Mouse (Mus musculus): ENCODE results near the gene Krtap2-4.
"Not testable (repeated sequence)": the region's sequence is repeated elsewhere in the genome, so short reads cannot be mapped to it uniquely, and the experiment has no call there.

DNA sequence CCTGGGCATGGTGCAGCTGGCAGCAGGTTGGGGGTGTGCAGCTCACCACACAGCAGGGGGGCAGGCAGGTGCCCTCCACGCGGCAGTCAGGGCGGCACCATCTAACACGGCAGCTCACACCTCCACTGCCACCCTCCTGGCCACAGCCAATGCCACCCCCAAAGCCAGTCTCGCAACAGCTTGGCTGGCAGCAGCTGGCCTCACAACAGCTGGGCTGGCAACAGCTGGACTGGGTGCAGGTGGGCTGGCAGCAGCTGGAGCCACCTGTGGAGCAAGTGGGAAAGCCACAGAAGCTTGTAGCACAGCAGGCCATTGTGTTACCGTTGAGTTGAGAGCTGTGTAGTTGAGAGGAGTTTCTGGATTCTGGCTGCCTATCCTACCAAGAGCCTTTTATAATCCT, 16.9 kb downstream of the Krtap2-4 start, which contains the start of gene Krtap9-3:
- not testable (repeated sequence) for TF ChIP-seq CTCF, EP300 (IDR thresholded peaks at IDR 0.05; ENCODE audit: low read depth)

Measured in heart, postnatal 0 days (tissue).